Mouse (Mus musculus) kidney, postnatal 36 days (tissue): Measurements from ENCODE around the gene Vmn1r86.
A peak's percentile ranks its signal among the peaks of the same experiment; 100 is the strongest.

Source experiments
- DNase-seq, 2 experiments: peaks; one replicate each; pipeline ENCODE4 v3.0.0; 2021 to 2022; ENCODE audit warnings: mixed read lengths in 2 of 2

Vmn1r86 gene

DNA sequence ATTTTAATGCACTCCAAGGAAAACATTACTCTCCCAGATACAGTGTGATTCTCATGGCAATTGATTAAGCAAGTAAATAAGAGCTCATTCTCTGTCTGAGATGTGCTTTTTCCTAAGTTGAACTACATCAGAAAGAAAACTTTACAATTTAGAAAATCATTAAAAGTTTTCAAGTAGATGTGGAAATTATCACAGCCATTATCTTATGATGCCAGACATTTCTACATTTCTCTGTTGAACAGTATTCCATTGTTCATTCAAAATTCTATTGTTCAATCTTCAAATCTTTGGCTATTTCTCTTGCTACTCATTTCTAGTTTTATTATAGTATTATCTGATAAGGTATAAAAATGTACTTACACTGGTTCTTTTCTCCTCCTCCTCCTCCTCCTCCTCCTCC lies at the start of gene Vmn1r86:
TSS of gene Vmn1r86 (minus strand) at position 101 of the 400 bp plus-strand sequence.
- DNase-seq: no peak

DNA sequence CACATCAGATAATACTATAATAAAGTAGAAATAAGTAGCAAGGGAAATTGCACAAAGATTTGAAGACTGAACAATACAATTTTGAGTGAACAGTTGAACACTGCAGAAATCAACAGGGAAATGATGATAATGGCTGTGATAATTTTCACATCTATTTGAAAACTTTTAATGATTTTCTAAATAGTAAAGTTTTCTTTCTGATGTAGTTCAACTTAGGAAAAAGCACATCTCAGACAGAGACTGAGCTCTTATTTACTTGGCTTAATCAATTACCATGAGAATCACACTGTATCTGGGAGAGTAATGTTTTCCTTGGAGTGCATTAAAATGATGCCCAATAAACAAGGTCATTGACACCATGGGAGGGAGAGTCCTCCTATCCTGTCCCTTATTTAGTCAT lies 39.6 kb upstream of the Vmn1r86 start, which contains the start of gene Vmn1r88:
TSS of gene Vmn1r88 (plus strand) at position 301 of the 400 bp plus-strand sequence.
- no peak for DNase-seq

DNA sequence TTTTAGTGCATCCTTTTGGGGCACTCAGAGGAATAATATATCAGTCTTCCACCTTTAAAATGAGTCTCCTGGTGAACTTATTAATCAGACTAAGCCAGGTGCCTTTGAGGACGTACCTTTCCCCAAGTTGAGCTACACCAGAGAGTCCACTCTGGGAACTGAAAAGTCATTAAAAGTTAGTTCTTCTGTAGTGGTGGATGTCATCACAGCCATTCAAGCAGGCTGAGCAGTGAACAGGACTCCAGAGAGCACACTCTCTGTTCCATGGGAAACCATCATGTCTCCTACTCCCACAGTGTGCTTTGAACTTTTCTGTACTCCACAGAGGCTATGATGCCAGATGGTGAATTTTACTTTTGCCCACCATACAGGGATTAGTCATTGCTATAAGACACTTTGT lies 20.3 kb upstream of the Vmn1r86 start, which contains the start of gene Vmn1r87:
TSS of gene Vmn1r87 (minus strand) at position 101 of the 400 bp plus-strand sequence.
- no peak for DNase-seq

DNA sequence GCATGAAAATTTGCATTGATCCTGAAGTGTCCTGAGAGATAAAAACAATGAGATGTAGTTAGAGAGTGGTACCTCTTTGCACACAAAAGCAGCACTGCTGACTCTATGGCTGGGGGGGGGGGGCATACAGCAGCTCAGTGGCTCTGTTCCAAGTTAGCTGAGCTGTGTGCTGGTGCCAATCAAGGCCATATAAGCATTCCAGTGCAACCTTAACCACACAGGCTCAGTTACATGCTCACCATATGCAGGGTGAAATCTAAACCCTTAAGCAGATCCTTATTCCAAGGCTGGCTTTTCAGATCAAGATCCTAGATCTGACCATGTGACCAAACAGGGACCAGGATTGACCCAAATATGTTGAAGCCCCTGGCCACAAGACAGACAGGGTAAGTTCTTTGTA lies 17.6 kb upstream of the Vmn1r86 start:
- DNase-seq: no peak

DNA sequence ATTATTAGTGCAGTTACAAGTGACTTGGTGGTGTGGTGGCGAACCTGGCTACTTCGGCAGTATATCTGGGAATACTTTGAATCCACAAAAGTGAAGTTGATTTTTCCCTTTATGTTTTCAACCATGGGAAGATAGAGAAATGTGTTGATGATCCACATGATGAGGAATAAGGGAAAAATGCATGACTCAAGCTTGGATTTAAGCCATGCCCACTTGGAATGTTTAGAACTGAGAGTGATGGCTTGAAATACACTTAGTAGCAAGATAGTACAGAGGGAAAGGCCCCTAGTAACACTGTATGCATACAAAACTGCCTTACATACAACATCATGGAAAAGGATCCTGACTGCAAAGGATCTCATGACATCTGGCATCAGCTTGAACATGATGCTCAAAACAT lies 12.1 kb upstream of the Vmn1r86 start:
- DNase-seq: no peak

DNA sequence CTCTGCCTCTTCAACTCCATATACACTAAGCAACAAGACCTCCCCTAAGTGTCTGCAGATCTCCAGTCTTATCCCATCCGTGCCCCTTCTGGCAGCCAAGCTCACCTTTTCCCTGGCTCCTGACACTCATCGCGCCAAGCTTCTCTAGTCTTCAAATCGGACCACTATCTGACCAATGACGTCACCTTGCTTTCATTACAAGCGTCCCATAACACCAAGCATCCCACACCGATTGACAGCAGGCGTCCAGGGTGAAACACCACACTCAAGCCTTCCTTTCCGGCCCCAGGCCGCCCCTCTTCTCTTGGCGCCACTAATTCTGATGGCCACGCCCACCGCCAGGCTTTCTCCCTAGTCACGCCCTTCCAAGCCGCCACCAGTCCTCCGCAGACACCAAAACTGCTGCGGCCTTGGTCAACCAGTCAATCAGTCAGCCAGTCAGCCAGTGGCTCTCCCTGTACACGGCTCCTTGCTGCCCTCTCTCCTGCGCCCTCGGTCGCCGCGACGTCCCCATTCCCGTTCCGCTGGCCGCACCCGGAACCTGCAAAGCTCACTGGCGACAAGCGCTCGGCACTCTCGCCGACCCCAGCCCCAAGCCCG lies 3.9 kb upstream of the Vmn1r86 start:
- peak in 1 of 2 experiments; percentile 3 for DNase-seq

DNA sequence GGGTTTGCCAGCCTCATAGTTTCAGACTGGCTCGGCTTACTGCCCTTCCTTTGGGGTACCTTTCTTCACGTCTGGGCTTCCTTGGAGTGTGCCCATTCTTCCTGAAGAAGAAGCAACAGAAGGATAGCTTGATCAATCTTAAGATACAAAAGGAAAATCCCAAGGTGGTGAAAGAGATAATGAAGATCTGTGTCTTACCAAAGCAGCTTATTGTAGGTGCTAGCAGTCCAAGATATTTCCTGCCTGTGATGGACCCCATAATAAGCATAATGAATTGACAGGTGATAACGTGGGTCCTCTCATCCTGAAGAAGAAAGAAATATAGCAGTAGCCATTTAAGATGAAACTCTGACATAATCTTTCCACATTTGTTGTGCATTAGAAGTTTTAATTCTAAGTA lies 24.6 kb downstream of the Vmn1r86 start, which contains the start of gene Vmn1r85:
TSS of gene Vmn1r85 (minus strand) at position 101 of the 400 bp plus-strand sequence.
- no peak for DNase-seq

DNA sequence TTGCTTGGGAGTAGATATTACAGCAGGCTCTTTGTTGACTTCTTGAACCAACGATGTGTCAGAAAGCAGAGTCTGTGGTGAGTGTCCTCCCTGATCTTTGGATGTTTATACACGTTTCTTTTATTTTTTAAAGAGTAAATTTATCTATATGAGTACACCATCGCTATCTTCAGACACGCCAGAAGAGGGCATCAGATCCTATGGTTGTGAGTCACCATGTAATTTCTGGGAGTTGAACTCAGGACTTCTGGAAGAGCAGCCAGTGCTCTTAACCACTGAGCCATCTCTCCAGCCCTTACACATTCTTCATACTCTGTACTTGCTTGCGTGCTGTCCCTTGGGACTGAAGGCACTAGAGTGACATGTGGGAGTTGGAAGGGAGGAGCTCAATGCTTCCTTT lies 47.4 kb downstream of the Vmn1r86 start:
- no peak for DNase-seq

DNA sequence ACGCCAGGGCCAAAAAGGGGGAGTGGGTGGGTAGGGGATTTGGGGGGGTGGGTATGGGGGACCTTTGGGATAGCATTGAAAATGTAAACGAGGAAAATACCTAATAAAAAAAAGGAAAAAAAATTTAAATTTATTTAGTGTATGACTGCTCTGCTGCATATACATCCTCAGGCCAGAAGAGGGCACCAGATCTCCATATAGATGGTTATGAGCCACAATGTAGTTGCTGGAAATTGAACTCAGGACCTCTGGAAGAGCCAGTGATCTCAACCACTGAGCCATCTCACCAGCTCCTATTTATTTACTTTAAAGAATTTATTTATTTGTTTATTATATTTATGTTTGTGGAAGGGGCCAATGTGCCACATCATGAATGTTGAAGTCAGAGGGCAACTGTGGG lies 56.3 kb downstream of the Vmn1r86 start:
- peak in 1 of 2 experiments; percentile 32 for DNase-seq

DNA sequence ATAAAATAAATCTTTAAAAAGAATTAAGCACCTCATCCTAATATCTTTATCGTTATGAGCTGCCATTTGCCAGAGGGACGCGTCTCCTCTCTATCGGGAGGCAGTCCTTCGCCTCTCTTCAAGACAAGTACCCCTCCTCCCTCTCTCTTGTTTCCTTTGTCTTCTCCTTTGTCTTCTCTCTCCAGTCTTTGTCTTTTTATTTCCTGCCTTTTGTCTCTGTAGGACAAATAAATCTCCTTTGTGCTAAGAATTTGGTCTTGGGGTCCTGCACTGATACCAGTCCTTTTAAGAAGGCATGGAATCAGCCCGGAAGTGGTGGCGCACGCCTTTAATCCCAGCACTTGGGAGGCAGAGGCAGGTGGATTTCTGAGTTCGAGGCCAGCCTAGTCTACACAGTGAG lies 60.2 kb downstream of the Vmn1r86 start:
- no peak for DNase-seq

DNA sequence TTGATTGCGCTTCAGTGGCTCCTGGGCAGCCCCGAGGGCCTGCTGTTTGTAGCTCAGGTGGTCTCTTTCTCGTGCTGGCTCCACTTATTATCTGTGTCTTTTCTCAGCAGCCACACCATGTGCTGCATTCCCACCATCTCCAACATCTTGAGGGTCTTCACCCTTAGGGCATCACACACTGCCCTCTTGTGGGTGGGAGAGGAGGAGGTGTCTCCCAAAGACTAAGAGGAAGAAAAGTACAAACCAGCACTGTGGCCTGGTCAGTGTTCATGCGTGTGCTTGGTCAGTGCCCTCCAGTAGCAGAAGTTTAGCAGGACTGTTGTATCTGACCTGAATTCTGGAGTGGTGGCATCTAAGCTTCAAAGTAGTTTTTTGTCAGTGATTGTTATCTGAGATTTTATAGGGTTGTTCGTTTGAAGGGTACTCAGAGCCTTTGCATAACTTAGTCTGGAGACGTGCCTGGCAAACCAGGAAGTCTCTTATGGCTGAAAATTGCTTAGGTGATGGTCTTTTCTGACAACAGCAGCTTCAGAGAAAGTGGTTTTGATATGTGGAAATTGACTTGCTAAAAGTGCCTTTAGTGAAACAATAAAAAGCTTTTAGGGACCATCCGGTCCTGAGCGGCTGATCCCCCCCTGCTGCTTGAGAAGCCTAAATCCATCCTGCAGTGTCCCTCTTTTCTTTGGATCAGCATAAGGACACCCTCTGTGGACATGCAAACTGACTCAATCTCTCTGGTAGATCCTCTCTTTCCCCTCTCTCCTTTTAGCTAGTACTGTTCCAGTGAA lies 62.6 kb downstream of the Vmn1r86 start:
- no peak for DNase-seq

DNA sequence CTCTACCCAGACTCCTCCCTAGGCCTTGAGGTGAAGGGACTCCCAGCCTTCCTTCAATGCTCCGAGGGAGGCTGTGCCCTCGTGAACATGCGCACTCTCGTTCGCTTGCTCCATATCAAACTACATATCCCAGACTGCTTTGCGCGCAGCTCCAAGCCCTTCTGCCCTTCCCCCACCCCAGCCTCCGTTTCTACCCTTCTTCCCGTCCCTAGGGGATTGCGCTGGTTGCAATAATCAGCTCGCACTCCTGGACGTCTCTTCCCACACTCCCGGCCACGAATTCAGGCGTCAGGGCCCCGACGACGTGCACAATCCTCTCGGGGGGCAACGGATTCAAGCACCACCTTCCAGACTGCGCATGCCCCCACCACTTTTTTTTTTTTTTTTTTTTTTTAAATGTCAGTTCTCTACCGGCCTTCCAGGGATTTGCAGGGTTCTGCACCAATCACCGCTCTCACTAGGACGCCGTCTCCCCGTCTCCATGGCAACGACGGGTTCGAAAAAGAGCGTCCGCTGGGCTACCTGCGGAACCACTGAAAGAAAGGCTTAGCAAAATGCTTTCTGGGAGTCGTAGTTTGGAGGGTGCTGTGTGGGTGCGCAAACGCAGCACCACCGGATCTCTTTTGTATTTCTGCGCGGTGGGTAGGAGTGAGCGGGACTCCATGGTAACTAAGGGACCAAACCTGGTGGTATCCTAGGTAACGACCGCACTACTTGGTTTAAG lies 65.3 kb downstream of the Vmn1r86 start, which contains the start of gene Mzf1:
TSS of gene Mzf1 (minus strand) at position 478 of the 724 bp plus-strand sequence.
- DNase-seq: peak; percentile 96 to 98

DNA sequence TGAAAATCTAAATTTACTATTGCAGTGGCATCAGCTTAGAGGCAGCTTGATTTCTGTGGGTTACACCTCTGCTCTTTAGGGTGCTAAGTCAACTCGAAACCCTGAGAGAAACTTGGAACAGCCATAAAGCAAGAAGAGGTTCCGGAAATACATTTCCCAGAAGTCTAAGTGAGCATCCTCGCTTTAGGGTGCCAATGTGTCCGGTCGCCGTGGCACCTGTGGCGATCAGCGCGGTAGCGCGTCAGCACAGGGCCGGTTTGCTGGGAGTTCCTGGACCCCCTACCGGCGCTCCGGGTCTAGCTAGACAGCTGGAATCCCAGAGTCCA lies 65.8 kb downstream of the Vmn1r86 start:
- no peak for DNase-seq

DNA sequence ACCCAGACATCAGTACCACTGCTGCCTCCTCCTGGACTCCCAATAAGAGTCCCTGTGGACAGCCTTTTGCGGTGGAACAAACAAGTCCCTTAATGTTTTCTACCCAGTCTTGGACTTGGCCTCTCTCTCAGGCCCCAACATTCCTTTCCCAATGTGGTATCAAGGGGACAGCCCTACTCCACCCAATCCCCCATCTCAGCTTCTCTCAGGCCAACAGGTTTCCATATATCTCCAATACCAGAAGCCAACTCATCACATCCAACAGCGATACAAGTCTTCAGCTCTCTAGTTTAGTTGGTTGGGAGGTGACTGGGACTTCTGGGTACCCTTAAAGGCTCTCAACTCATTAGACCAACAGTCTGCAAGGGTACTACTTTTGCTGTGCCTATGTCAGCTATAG lies 66.2 kb downstream of the Vmn1r86 start:
- DNase-seq: no peak

DNA sequence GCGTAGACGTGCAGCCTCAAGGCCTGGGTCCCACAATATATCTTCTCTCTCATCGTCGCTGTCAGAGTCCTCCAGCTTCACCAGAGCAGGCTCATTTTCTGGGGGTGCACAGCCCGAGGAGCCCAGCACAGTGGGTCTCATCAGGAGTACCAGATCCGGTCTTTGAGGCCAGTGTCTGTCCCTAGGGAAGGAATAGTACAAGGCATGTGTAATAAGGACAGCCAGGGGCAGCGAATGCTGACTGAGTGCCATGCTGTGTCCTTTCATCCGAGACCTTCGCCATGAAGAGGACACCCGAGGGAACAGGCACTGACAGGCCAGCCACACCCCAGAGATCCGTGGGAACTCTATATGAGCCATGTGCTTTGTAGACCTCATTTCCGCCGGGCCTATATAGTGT lies 66.7 kb downstream of the Vmn1r86 start:
- no peak for DNase-seq
